ENCODE assay signal across 23 mouse cellular contexts in genomic region chr1:118716225-118716624, GRCm38 (mm10).
DNase-seq lines count a peak whose midpoint lies in the region; ATAC-seq and TF ChIP-seq lines count a peak whose summit lies in the region.
"Had no signal": no experiment of that assay in that cellular context is flagged by ENCODE, and none has a peak within 500 bp of the region (broad histone marks: within the 10 kb centered on the region; RNA-seq: fewer than 3 reads in every experiment).

No protein-coding gene starts in this region.

- no peaks in the 10 kb centered on the region for H3K27me3 ChIP-seq in Patski
- H3K27me3 ChIP-seq: embryonic facial prominence, embryonic 13.5 days; forebrain, embryonic 13.5 days; hindbrain, embryonic 12.5 days; hindbrain, embryonic 15.5 days had no signal

- DNase-seq in layer of hippocampus, adult 11-12 months (ENCODE audit: low spot score) = peak; percentile 6
- DNase-seq in layer of hippocampus, adult 9-10 months (ENCODE audit: low spot score) = no peak
- peak; percentile 11 for DNase-seq in 3T3-L1 (ENCODE audit: low read depth, low spot score)
- no peak for DNase-seq in Patski (ENCODE audit: low read depth, low spot score)
- peak; percentile 6 for DNase-seq in telencephalon, adult 2 months (ENCODE audit: low read depth, low spot score)
- DNase-seq in lung, postnatal 14 days = no peak
- DNase-seq in ovary, postnatal 36 days (ENCODE audit: low spot score) = no peak
- DNase-seq: adrenal gland, postnatal 10 days; adrenal gland, postnatal 36 days; B cell, adult 2 months; cerebellum, adult 11 months; cerebellum, adult 2 months; cerebellum, adult 9-11 months; cerebellum, postnatal 36 days; embryo, embryonic 11 days; gastrocnemius, adult 2 months; gastrocnemius, postnatal 14 days; heart, adult 11 months had no signal

- POLR2A ChIA-PET in Patski (lab: Charles Lee) = no interaction called here

- no peak for TF ChIP-seq CTCF in Patski (IDR thresholded peaks at IDR 0.05)

- CTCF ChIA-PET in Patski (lab: Charles Lee) = interaction anchor here (0.8 to 1.1 kb wide), 4 partner anchors 9 to 44 kb away, joined by 3 to 4 read pairs (median 3); no protein-coding TSS in a partner anchor

- peak; percentile 68 for ATAC-seq in Patski
- ATAC-seq: forebrain, embryonic 13.5 days; forebrain, embryonic 16.5 days had no signal

- in situ Hi-C loops in Patski (cut with MboI; ENCODE audit: low pct_unique_long_range_greater_than_20kb) = no loop called here

Comparison
In these comparisons a context has a peak if more than half of its experiments do, and no peak if none do; other contexts are left out.
1. DNase-seq: peak in layer of hippocampus, adult 11-12 months (single experiment), 3T3-L1 (single experiment) and telencephalon, adult 2 months (single experiment); none in layer of hippocampus, adult 9-10 months (single experiment), Patski (single experiment), lung, postnatal 14 days (single experiment) and ovary, postnatal 36 days (single experiment).